Mouse (Mus musculus): Measurements from ENCODE around the gene Syt16.

Syt16 gene

DNA sequence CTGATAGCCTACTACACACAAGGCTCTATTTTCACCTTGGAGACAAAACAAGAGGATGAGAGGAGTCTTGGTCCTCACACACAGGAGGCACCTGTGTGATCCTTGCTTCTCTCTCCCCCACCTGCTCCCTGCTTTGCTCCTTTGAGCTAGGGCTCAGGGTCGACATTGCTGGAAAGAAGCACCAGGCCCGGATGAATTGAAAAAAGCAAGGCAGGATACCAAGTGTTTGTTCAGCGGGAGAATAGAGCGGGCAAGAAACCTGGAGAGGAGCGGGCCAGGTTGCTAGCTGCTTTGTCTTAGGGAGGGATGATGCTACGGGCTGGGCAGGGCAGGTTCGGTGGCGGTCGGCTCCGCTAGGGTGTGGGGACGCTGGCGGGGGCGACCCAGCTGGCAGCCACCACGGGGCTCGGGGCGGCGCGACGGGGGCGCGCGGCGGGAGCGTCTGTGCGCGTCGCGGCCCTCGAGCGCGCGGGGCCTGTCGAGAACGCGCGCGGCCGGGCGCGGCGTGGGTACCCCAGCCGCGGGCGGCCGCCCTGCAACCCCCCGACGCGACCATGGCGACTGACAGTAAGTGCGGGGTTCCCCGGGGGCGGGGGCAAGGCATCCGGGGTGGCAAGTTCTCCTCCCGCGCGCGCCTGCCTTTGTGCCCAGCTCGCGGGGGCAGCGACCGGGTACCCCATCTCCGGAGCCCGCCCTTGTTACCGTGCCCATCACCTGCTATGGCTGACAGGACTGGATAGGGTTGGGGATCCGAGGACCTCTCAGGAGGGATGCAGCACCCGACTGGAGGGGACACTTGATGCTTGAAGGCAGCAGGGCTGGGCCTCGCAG, at the start of gene Syt16:
TSS of gene Syt16 (plus strand) at position 365 of the 831 bp plus-strand sequence.
- DNase-seq (ENCODE audit: low read depth, low spot score), result peak; percentile 23

DNA sequence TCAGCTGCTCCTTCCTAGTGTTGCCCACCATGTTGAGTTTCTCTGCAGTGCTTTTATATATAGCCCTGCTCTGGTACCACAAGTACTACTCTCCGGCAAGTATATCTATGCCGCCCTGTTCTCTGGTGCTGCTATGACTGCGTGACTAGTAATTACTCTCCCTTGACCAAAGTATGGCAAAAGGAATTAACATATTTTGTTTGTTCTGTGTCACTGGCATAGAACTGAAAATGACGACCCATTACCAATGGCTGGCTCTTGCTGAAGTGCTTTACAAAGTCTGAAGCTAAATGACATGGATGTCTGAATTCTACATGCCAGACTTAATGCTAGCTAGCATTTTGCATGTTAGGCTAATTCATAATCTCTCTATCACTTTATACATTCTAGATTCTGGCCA, 49.0 kb upstream of the Syt16 start:
- no peak for DNase-seq (ENCODE audit: low read depth, low spot score)

DNA sequence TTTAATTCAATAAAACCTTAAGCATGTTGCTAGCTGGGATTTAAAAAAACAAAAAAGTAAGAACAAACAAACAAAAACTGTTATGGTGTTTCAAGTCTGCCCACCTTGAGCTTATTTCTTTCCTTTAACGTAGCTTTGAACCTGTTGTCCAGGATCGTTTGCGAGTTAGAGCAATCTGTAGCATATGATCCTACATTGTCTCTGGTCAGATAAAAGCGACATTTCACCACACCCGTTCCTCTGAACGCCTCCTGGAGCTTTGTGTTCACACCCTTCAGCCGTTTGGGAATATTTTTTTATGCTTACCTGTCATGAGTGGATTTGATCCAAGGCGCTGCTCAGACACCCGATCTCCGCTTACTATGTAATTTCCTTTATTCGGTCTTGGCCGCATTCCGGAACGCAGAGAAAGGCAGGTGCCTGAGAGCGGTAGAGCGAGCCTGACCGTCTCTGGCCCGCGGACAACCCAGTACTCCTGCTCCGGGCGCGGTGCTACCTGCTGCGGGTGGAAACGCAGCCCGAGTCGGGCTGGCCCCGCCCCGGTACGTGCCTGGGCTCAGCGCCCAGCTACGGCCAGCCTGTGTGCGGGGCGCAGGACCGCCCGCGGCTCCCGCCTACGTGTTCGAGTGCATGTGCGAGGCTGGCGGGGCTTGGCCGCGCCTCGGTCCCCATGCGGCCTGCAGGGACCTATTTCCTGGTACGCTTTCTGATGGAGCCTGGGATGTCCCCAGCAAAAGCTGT, 48.0 kb upstream of the Syt16 start:
- peak; percentile 79 for DNase-seq (ENCODE audit: low read depth, low spot score)

DNA sequence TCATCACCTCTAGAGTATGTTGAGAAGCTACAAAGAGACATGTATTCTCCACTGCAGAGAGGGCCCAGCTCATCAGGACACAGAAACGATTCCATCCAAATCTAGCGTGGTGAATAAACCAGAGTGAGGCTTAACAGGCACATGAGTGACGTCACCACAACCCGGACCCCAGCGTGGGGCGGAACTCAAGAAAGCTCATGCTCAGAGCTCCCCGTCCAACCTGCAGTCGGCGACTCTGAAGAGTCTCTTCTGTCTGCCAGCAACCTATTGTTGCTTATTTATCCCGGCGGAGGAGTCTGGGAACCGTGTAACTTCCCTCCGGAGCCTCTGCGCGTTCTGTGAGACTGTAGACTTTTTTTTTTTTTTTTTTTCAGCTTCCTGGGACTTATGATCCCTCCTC, 44.6 kb upstream of the Syt16 start:
- peak; percentile 29 for DNase-seq (ENCODE audit: low read depth, low spot score)

DNA sequence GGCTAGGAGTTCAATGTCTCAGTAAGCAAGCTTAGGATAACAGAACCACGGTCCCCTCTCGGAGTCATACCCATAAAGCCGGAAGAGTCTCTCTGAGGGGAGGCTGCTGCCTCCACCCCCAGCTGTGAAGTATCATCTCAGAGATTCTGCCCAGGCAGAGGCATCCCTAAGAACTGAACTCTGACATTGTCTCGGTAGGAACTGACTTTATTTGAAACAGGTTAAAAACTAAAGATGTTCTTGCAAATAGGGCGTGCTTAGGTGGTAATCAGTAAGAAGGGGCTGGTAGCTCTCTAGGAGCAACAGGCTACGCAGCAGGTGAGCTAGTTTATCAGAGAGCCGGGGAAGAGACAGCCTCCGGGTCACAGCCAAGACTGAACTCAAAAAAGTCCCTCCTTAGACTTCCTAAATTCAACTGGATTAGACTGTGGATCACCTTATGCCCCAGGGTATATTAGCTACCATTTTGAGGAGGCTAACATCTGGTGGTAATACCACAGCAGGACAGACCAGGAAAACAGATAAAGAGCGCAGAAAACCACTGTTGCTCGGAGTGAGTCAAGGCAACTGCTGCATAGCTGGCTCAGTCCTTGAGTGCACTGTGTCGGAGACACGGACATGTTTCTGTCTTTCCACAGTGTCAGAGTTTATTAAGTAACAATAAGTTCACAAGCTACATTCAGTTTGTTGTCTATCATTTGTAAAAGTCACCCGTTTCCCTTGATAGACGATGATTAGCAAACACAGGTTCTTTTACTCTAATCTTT, 43.9 kb upstream of the Syt16 start:
- no peak for DNase-seq (ENCODE audit: low read depth, low spot score)

DNA sequence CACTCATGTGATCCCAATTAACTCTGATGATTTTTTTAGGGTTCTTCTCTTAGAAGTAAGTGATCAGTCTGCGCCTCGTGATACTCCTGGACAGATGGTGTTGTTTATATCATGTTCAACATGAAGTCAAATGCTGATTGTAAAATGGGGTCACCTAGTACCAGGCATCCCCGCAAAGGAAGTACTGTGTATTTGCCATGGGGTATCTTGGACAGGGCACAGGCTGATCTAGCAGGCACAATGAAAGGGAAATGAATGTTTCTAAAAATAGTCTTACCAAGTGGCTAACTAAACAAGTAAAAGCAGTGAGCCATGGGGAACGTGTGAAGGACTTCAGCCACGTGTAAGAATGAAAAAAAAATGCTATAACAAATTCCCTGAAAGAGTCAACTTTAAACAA, 42.7 kb upstream of the Syt16 start:
- DNase-seq (ENCODE audit: low read depth, low spot score), result no peak

DNA sequence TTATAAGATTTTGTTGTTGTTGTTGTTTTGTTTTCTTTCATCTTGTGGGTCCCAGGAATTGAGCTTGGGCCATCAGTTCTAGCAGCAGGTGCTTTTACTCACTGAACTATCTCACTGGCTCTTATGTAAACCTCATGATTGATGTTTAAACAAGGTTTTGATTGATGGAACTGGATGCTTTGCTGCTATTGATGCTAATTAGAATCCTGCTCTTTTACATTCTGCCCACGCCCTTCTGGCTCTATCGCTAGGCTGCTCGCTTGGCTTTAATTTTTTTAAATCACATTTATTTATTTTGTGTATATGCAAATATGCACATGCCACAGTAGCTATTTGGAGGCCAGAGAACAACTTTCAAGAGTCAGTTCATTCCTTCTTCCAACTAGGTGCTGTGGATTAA, 39.8 kb upstream of the Syt16 start:
- DNase-seq (ENCODE audit: low read depth, low spot score), result no peak

DNA sequence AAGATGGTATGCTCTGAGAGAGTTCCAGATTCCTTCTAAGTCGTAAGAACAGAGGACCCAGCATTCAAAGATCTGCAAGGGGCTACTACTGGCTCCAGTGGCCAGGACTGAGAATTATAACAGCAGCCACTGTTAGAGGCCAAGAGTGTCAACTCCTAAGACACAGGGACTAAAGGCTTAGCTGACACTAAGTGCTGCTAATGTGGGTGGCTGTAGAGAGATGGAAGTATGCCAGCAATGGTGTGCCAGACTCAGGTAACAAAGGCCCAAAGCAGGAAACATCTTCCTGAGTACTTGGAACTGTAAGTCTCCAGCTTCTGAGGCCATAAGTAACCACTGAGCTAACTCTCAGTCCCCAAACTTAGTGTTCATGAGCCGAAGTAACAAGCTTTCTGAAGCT, 38.6 kb upstream of the Syt16 start:
- DNase-seq (ENCODE audit: low read depth, low spot score), result no peak

DNA sequence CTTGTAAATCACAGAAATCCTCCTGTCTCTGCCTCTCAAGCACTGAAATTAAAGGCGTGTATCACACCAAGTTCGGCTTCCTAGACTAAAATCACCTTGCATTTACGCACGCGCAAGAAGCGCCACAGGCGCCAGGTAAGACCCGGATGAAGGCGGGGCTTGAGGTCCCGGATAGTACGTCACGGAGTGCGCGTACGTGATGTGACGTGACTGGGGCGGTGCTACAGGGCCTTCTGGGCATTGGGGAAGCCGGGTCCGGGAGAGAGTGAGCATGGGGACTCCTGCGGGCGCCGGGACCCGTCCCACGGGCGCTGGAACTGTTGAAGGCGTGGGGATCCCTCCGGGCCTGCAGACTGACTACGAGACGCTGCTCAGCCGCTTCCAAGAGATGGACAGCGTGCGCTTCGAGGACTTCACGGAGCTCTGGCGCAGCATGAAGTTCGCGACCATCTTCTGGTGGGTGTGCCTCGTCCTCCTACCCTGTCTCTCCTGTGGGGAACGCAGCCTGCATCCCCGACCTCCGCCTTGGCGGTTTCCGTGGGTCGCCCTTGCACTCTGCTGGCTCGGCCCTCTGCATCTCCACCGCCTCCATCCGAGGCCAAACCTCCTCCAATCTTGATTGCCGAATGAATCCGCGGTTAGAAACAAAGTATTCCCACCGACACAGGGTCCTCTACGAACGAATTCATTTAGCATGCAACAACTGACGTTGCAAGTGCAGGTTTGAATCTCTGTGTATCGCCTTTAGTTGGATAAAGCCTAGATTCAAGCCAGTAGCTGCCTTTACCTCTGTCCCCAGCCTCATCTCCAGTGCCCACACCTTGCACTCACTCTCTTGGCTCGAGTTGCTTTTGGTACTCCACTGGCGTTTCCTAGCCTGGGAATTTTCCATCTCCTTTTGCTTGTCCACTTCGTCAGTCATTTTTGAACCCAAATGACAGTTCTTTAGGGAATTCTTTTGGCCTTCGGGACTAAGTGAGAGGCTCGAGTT, 32.9 kb upstream of the Syt16 start, which contains the start of gene Snapc1:
TSS of gene Snapc1 (plus strand) at position 191 of the 991 bp plus-strand sequence.
- peak; percentile 99 for DNase-seq (ENCODE audit: low read depth, low spot score)

DNA sequence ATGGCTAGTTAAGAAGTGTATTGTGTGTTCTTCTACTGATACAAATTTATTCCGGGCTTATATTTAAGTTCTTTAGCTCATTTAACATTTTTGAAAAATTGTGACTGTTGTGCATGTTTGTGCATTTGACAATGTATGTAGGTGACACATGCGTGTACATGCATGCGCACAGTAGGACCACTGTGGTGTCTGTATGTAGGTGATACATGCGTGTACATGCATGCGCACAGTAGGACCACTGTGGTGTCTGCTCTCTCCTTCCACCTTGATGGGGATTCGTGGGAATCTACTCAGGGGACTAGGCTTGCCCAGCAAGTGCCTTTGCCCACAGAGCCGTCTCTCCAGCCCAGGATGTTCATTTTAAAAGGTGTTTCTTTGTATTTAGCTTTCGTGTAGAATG, 28.3 kb upstream of the Syt16 start:
- no peak for DNase-seq (ENCODE audit: low read depth, low spot score)

DNA sequence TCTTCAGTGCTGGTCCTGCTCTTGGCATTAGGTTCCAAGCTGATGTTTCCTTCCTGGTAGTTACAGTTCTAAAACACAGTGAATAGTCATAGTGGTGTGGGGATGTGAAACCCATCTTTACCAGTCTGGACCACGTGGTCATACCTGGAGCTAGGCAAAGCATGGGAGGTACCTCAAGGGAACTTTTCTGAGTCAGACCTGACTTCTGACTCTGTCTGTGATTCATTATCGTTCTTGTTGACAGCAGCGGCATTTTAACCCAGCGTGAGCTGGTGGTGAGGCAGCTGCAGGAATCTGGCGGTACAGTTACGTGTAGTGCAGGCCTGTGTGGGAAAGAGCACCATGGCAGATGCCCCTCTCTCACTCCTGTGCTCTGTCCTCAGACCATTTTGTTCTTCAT, 22.9 kb upstream of the Syt16 start:
- DNase-seq (ENCODE audit: low read depth, low spot score), result no peak

DNA sequence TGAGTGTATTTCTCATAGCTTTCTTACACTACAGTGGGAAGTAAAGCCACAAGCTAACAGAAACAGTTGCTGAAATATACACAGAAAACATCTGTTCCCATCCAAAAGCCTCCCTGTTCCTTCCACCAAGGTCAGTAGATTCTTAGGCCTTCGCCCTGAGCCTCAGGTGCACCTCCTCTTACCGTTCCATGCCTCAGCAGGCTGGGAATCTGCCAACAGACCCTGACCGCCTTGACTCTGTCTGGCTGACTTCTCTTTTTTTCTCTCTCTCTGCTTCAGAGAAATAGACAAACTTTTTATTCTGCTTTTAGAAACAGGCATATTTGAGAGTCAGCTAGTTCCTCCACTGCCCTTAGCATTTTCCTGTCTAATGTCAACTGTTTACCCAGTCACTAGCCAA, 19.3 kb upstream of the Syt16 start:
- DNase-seq (ENCODE audit: low read depth, low spot score), result no peak

DNA sequence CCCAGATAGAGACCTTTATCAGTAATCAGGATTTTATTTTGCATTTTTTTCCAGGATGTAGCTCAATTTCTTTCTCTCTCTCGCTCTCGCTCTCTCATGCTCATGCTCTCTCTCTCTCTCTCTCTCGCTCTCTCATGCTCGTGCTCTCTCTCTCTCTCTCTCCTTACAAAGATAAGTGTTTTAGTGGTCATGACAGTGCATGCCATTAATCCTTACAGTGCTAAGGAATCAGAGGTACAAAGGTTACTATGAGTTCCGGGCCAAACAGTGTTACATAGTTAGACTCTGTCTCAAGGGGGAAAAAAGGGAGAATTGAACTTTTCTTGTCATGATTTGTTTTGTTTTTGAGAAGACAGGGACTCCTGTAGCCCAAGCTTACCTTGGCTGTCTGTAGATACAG, 17.8 kb upstream of the Syt16 start:
- DNase-seq (ENCODE audit: low read depth, low spot score), result no peak

DNA sequence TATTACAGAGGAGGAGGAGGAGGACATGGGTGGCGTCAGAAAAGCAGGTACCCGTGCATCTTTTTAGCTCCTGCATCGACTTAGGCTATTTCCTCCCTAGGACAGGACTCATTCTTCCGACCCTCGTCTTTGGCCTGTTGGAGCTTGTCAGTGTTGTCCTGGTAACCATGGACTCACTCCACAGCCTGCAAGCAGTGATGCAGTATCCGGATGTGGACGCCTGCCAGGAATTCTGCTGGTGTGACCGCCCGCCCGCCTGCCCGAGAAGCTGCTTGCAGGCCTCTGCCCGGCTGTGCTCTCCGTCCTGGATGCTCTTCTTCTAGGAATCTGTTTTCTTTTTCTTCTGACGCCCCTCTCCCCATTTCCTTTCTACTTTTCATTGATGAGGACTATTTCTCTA, 14.9 kb upstream of the Syt16 start:
- no peak for DNase-seq (ENCODE audit: low read depth, low spot score)

DNA sequence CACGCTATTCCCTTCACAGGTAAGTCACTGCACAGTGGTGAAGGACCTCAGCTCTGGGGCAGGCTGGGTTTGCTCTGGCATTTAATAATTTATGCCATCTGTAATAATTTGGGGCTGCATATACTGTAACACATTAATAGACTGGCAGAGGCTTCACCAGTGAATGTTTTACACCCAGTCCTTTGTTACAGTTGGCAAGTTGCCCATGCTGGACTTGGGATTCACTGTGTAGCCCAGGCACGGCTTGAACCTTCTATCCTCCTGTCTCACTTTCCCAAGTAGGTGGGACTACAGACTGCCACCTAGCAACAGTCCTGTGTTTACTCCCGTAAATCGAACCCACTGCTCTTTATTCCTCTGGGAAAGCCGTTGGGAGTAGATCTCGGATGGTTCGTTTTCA, 11.2 kb upstream of the Syt16 start:
- DNase-seq (ENCODE audit: low read depth, low spot score), result no peak

DNA sequence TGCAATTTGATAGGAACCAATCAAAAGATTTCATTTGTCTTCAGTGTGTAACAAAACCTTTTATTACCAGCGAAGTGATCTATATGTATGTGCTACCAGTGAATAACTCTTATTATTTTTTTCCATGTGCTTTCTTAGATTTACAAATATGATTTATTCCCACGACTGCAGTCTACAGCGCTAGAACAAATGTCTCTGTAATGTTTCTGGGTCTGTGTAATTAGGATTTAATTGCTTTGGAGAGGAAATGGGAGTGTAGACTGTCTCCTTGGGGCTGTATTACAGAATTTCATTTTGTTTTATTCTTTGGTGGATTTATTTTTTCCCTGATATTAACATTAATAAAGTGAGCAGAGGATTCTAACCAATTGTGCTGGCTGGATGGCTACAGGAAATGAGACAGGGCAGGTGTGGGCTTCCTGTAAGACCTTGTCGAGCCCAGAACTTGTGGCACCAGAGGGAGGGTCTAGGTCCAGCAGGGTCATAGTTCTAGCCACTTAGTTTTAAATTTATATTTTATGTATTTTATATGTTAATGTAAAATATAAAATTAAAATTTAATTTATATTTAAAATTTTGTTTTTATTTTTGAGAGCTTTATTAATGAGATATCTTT, 9.0 kb upstream of the Syt16 start:
- no peak for DNase-seq (ENCODE audit: low read depth, low spot score)

DNA sequence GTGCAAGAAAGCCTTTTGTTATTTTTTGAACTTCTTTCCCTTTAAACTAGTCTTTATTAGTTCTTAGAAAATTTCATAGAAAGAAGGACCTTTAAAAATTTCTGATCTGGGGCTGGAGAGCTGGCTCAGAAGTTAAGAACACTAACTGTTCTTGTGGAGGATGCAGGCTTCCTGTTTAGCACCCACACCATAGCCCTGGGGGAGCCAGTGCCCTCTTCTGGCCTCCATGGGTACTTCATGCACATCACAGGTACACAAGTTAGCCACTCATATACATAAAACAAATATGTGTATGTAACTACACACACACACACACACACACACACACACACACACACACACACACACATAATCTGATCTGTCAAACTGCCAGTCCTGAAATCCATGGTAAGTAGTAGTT, 7.9 kb upstream of the Syt16 start:
- peak; percentile 56 for DNase-seq (ENCODE audit: low read depth, low spot score)

DNA sequence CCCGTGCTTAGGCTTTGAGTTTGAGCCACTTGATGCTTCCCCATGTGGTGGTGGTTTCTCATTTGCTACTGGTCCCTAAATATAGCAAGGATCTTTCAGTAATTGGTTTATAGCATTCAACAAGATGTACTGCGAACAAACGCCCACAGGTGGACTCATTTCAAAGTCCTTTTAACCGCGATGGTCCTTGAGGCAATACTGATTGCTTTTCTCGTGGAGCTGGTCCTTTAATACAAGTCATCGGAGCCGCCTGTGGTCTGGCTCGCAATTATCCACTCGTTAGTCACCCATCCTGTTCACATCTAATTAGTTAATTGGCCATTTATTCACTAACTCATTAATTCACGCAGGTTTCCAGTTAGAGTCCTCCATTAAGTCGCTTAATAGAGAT, 560 bp upstream of the Syt16 start:
- DNase-seq (ENCODE audit: low read depth, low spot score), result no peak

DNA sequence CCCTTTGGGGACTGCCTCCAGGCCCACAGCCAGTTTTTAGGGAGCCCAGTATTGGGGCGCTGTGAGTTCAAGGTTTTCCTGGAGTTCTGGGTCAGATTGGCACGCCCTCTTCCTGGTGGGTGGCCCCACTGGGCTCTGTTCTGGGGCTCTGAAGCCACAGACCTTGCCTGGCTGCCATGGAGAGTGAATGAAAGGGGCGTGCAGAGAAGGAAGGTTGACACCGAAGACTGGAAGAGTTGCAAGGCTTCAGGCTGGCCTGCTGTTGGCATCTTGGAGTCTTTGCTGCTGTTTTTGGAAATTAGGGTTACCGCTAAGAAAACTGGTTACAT, 631 bp downstream of the Syt16 start:
- DNase-seq (ENCODE audit: low read depth, low spot score), result peak; percentile 17

DNA sequence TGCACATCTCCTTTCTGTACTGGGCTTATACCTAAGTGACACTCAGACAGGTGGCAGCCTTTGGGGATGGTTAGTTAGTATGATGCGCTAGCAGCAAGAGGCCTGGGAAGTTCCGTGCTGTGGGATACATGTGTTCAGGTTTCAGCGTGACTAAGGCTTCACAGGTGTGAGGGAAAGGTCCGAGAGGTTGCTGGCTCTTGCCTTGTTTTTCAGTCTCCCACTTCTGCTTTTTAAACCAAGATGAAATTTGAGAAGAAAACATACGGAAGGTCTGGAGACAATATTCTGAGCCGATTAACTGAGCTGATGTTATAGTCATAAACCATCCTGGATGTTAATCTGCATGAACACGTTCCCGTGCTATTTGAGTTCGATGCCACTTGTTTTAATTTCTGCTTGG, 5.0 kb downstream of the Syt16 start:
- DNase-seq (ENCODE audit: low read depth, low spot score), result no peak

DNA sequence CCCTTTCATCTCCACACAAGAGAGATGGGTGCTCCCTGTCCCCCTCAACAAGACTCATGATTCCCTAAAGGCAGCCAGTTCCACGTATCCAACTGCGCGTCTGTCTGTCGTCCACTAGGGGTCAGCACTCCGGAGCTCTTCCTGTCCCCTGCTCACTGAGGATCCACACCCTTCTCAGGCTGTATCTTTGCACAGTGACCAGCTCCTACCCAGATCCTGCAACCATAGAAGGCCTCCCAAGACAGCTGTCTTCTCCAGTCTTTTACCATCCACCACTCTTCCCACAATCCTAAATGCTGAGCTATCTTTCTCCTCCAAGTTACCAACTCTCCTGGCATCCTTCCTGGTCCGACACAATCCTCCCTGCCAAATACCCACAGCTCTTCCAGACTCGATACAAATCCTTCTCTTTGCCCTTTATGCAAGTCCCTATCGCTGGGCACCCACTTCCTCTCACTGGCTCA, 12.0 kb downstream of the Syt16 start:
- peak; percentile 76 for DNase-seq (ENCODE audit: low read depth, low spot score)
